Mouse (Mus musculus): ENCODE data around the gene Gm29133.
A peak's percentile ranks its signal among the peaks of the same experiment; 100 is the strongest.

The Gm29133 gene

GRCm38 (mm10) chr3:75747897-75748296 is at the start of gene Gm29133:
Gm29133 (plus strand) TSS chr3:75748197.
- no peak for DNase-seq

GRCm38 (mm10) chr3:75699088-75699487 is 48.9 kb upstream of the Gm29133 start:
- DNase-seq: no peak

GRCm38 (mm10) chr3:75701336-75701735 is 46.7 kb upstream of the Gm29133 start:
- no peak for DNase-seq

GRCm38 (mm10) chr3:75706536-75706935 is 41.5 kb upstream of the Gm29133 start:
- no peak for DNase-seq

- DNase-seq: no peak
These were observed 34.2 kb upstream of the Gm29133 start for GRCm38 (mm10) chr3:75713678-75714295.

GRCm38 (mm10) chr3:75720663-75721062 is 27.3 kb upstream of the Gm29133 start:
- peak; percentile 10 for DNase-seq

- DNase-seq: no peak
These were observed 16.9 kb upstream of the Gm29133 start for GRCm38 (mm10) chr3:75730982-75731600.

GRCm38 (mm10) chr3:75743664-75744437 is 4.1 kb upstream of the Gm29133 start:
- no peak for DNase-seq

GRCm38 (mm10) chr3:75745343-75745742 is 2.7 kb upstream of the Gm29133 start:
- DNase-seq: no peak

- DNase-seq: no peak
These were observed 15.4 kb downstream of the Gm29133 start for GRCm38 (mm10) chr3:75763351-75763750.

GRCm38 (mm10) chr3:75774253-75774652 is 26.3 kb downstream of the Gm29133 start:
- no peak for DNase-seq

GRCm38 (mm10) chr3:75808001-75808400 is 60.0 kb downstream of the Gm29133 start:
- DNase-seq: no peak

- DNase-seq: no peak
These were observed 75.9 kb downstream of the Gm29133 start for GRCm38 (mm10) chr3:75823934-75824333.

- no peak for DNase-seq
These were observed 76.5 kb downstream of the Gm29133 start for GRCm38 (mm10) chr3:75824458-75824857.

GRCm38 (mm10) chr3:75834827-75835226 is 86.8 kb downstream of the Gm29133 start:
- no peak for DNase-seq

GRCm38 (mm10) chr3:75835286-75835967 is 87.4 kb downstream of the Gm29133 start:
- DNase-seq: no peak

Data from kidney, postnatal 10 days (tissue).